Mouse (Mus musculus) left cerebral cortex, adult 2 months (tissue): ENCODE measurements around the gene Nanos2. TPM values are rescaled to one million over a fixed set of nuclear protein-coding genes. Genes with fewer than 3 reads are reported as not detected.

Experiments used
- DNase-seq, 2 experiments: peaks; one replicate each; pipeline ENCODE4 v3.0.0; 2021 to 2022; ENCODE audit warnings: low spot score in 2 of 2, mixed read lengths in 1 of 2; ENCODE audit errors: extremely low spot score in 1 of 2
- H3K27ac ChIP-seq: fragments of 200-600 bp; 2 replicates; pipeline ENCODE4 v1.8.1; 2022
- H3K4me3 ChIP-seq: fragments of 200-600 bp; 2 replicates; pipeline ENCODE4 v1.8.1; 2022
- CTCF ChIP-seq: fragments of 200-600 bp; IDR thresholded peaks from 2 replicates; pipeline ENCODE4 v1.8.1; 2022; ENCODE audit warnings: antibody characterized with exemption, mild to moderate bottlenecking, moderate library complexity
- intact Hi-C: fragments of 180-260 bp; cut with DNase I; formaldehyde crosslinking; loops from one replicate; pipeline ENCODE4 v1.15.1; 2025
- long read RNA-seq, 2 experiments: library from polyadenylated mRNA; stranded (forward); transcript quantifications; one replicate each; pipeline ENCODE4 v2.0.0; 2021; ENCODE audit warnings: borderline mapping rate in 2 of 2
- total RNA-seq, 2 experiments: library from RNA; stranded (reverse); gene quantifications; 2 replicates each; pipeline ENCODE4 v1.2.3; 2021

The Nanos2 gene
- under 1 TPM; 0.51 to 0.86 TPM for total RNA-seq
- long read RNA-seq, experiment 1: 0 reads
- long read RNA-seq, experiment 2: 0 reads

DNA sequence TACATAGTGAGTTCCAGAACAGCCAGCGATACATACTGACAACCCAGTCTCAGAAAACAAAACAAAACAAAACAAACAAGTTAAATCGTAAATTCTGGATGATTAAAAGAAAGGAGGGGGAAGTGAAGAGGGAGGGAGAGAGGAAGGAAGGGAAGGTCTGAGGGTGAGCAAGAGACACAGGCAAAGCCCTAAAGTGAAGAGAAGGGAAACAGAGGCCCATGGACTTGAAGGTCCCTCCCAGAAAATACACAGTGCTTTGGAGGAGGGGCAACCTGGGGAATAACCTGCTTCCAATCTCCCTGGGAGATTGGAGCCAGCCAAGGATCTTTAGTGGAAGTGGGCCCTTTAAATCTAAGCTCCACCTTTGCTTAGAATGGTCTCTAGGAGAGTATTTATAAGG is at the start of gene Nanos2:
Nanos2 (plus strand) TSS at position 301 of the 400 bp plus-strand sequence.
- Histone ChIP-seq H3K27ac (no peak within 1 kb of the TSS), H3K4me3 (no peak within 1 kb of the TSS)
- DNase-seq: no peak
- no peak for TF ChIP-seq CTCF
- intact Hi-C loops: no loop called here

GRCm38 (mm10) chr7:18942376-18942775 is 44.8 kb upstream of the Nanos2 start:
- intact Hi-C loops: loop anchor here (2.0 kb wide), 1 partner anchor 18 kb away; the partner anchor contains the start of gene Nova2
- peak in 1 of 2 experiments; percentile 67 for DNase-seq
- H3K27ac ChIP-seq: peak overlapping the region; percentile 70; the same call in 1 of the 2 replicates
- H3K4me3 ChIP-seq: no peak overlapping the region
- no peak for TF ChIP-seq CTCF

DNA sequence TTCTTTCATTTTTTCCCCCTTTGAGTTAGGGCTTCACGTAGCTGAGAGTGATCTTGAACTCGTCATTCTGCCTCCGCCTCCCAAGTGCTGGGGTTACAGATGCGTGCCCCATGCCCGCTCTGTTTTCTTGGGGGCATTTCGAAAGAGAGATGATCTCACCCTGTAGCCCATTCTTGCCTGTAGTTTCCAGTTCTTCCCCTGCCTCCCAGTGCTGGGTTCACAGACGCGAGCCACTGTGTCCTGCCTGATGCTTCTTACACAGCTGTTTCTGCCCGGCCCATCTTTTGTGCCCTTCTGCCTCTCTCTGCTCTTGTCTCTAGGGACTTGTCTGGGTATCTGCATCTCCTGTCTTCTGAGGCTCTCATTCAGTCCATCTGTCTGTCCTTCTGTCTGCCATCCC is 44.4 kb upstream of the Nanos2 start:
- TF ChIP-seq CTCF: no peak
- intact Hi-C loops: loop anchor here (2.0 kb wide), 1 partner anchor 18 kb away; the partner anchor contains the start of gene Nova2
- Histone ChIP-seq H3K4me3 (no peak overlapping the region), H3K27ac (peak overlapping the region; percentile 70)
- DNase-seq: no peak

GRCm38 (mm10) chr7:18948151-18948550 is 39.0 kb upstream of the Nanos2 start:
- no peak for DNase-seq
- intact Hi-C loops: no loop called here
- TF ChIP-seq CTCF: no peak
- H3K27ac ChIP-seq: peak overlapping the region; percentile 81
- H3K4me3 ChIP-seq: no peak overlapping the region

- peak; percentile 34 to 58 for DNase-seq
- intact Hi-C loops: loop anchor here (2.0 kb wide), 1 partner anchor 23 kb away; no protein-coding TSS in a partner anchor
- Histone ChIP-seq H3K27ac (peak overlapping the region; percentile 70), H3K4me3 (no peak overlapping the region)
- TF ChIP-seq CTCF: no peak
Measured at GRCm38 (mm10) chr7:18949781-18950522, 37.2 kb upstream of the Nanos2 start.

DNA sequence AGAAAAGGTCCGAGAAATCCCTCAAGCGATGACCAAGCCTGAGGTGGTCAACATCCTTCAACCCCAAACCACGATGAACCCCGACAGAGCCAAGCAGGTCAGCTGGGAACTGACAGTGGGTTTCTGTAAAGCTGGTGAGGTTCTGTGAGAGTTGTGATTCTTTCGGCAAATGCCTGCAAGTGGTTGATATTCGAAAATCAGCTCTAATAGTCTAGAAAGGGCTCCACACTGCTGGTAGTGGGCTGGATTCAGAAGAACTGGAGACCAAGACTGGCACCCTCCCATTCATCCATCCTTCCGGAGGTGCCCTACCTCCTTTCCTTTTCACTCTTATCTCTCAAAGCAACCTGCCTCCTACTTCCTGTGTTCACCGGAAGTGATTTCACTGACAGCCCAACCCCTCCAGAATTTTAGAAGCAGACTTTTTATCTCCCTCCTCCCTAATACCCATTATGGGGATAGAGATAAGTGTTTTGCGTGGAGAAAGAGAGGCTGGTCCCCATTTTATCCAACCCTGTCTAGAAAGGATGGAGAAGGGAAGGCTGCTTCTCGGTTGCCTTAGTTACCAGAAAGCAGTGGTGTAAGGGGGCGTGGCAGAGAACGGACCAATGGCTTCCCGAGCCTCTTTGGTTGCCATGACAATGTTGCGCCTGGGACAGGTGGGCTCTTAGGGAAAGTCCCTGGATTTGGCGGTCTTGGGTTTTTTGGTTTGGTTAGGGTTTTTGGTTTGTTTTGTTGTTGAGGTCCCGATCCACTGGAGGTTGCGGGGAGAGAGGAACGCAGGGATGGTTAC is 36.5 kb upstream of the Nanos2 start:
- peak overlapping the region; percentile 4; the same call in 1 of the 2 replicates for H3K4me3 ChIP-seq

DNA sequence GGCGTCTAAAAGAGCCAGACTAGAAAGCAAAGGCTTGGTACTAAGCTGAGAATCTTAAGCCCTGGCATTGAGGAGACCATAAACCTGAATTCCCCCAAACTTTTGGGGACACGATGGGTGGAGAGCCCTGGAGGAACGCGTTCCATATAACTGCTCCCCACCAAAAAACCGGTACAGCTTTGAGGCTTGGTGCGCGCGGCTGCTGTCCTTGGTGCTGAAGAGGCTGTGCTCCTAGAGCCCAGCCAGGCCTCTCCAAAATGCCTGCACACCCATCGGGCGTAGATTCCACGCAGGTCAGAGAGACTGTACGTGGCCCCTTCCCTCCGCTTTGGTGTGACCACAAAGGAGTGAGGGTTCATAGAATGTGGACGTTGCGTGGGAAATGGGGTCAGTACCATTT is 35.8 kb upstream of the Nanos2 start:
- no peak for TF ChIP-seq CTCF
- DNase-seq: no peak
- H3K4me3 ChIP-seq: no peak overlapping the region
- H3K27ac ChIP-seq: peak overlapping the region; percentile 70
- intact Hi-C loops: loop anchor here (2.0 kb wide), 1 partner anchor 25 kb away; no protein-coding TSS in a partner anchor

More for the DNA sequence above, 36.5 kb upstream of the Nanos2 start:
- no peak for DNase-seq
- TF ChIP-seq CTCF: no peak
- peak overlapping the region; percentile 70 for H3K27ac ChIP-seq
- intact Hi-C loops: loop anchor here (2.0 kb wide), 1 partner anchor 24 kb away; no protein-coding TSS in a partner anchor

- Histone ChIP-seq H3K27ac (peak overlapping the region; percentile 67), H3K4me3 (peak overlapping the region; percentile 38)
- TF ChIP-seq CTCF: no peak
- DNase-seq: peak; percentile 63 to 74
- intact Hi-C loops: loop anchor here (1.0 to 2.0 kb wide), 2 partner anchors 33 kb away; partner anchors contain the start of gene Nova2
Measured at GRCm38 (mm10) chr7:18957569-18958383, 29.4 kb upstream of the Nanos2 start.

DNA sequence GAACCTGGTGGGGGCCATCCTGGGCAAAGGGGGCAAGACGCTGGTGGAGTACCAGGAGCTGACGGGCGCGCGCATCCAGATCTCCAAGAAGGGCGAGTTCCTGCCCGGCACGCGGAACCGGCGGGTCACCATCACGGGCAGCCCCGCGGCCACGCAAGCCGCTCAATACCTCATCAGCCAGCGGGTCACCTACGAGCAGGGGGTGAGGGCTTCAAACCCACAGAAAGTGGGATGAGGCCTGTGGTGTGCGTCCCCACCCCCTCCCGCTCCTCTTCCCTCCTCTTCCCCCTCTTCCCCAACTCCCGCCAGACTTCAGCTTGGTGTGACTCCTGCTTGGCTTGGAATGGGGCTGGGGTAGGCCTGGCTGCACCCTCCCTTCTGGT is 28.8 kb upstream of the Nanos2 start:
- no peak for DNase-seq
- intact Hi-C loops: loop anchor here (1.0 kb wide), 1 partner anchor 32 kb away; no protein-coding TSS in a partner anchor
- TF ChIP-seq CTCF: no peak
- H3K4me3 ChIP-seq: peak overlapping the region; percentile 38
- peak overlapping the region; percentile 26; the same call in 1 of the 2 replicates for H3K27ac ChIP-seq

DNA sequence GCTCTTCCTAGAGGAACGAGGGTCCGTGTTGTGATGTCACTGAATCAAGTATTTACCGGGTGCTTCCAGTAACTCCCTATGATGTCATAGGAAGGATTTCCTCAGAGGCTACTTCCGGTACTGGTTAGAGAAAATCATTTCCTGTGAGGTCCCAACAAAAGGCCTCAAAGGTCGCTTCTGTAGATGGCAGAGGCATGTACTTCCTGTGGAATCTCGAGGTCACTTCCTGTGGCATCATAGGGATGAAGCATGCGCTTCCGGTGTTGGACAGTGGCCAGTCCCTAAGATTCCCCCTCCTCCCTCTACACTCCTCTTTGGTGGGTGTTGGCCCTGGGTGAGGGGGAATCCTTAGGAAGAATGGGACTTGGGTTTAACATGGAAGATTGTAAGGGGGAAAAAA is 27.8 kb upstream of the Nanos2 start:
- DNase-seq: no peak
- no peak overlapping the region for H3K4me3 ChIP-seq
- intact Hi-C loops: no loop called here
- no peak for TF ChIP-seq CTCF
- H3K27ac ChIP-seq: no peak overlapping the region; the same call in 1 of the 2 replicates

- no peak overlapping the region for H3K4me3 ChIP-seq
- no peak overlapping the region for H3K27ac ChIP-seq
- intact Hi-C loops: loop anchor here (10.0 kb wide), 1 partner anchor 67 kb away; no protein-coding TSS in a partner anchor
- no peak for TF ChIP-seq CTCF
- no peak for DNase-seq
Measured at GRCm38 (mm10) chr7:18962171-18962792, 24.9 kb upstream of the Nanos2 start.
